Mouse (Mus musculus) Patski (cell line): Measurements from ENCODE around the gene Hoxa6. TPM values are rescaled to one million over a fixed set of nuclear protein-coding genes. Genes with fewer than 3 reads are reported as not detected.

Experiments
- ATAC-seq: fragments of 100-300 bp; one replicate; pipeline ENCODE4 v1.8.0; 2021
- CTCF ChIA-PET: fragments of 350-600 bp; sonication (Branson Sonifier 250); formaldehyde crosslinking; loops from one replicate; lab custom pipeline; 2022; ENCODE audit warnings: inconsistent platforms; lab: Charles Lee
- POLR2A ChIA-PET: fragments of 350-600 bp; sonication (Branson Sonifier 250); formaldehyde crosslinking; loops from one replicate; lab custom pipeline; 2022; ENCODE audit warnings: antibody characterized with exemption, inconsistent platforms; lab: Charles Lee
- DNase-seq: peaks from one replicate; pipeline ENCODE4 v3.0.0-alpha.2; 2011; ENCODE audit warnings: low read depth, low spot score
- H3K27me3 ChIP-seq: fragments of 371-371 bp; one replicate; pipeline ENCODE4 v1.5.1; 2021
- CTCF ChIP-seq: fragments of 100-300 bp; IDR thresholded peaks from one replicate; pipeline ENCODE4 v1.5.1; 2021
- in situ Hi-C: fragments of 300-500 bp; cut with MboI; formaldehyde crosslinking; loops from 3 replicates; pipeline ENCODE4 v1.11.1; 2018; ENCODE audit warnings: low pct_unique_long_range_greater_than_20kb, mixed read lengths
- polyA plus RNA-seq: library from polyadenylated mRNA; unstranded; gene quantifications from one replicate; pipeline ENCODE4 v1.2.3, GENCODE M21; 2021

Hoxa6 gene
- polyA plus RNA-seq, 1 experiment from 2014 or later = 13.5 TPM

GRCm38 (mm10) chr6:52173648-52174047 lies 34.9 kb downstream of the Hoxa6 start:
- no peaks in the 10 kb centered on the region for H3K27me3 ChIP-seq
- ChIA-PET CTCF (interaction anchor here (1.7 kb wide), 1 partner anchor 40 kb away, joined by 5 read pairs; the partner anchor contains the start of genes Gm28308 and Hoxa3), POLR2A (interaction anchor here (2.0 to 16.4 kb wide), 3 partner anchors 12 to 72 kb away, joined by 6 to 378 read pairs (median 8); partner anchors contain the start of genes Gm28308, Hoxa10, Hoxa11 and Hoxa3)
- DNase-seq (no peak), ATAC-seq (no peak)
- in situ Hi-C loops = loop anchor here (10.0 kb wide), 1 partner anchor 51 kb away; the partner anchor contains the start of gene Hoxa7
- TF ChIP-seq CTCF = no peak

GRCm38 (mm10) chr6:52172501-52172900 lies 36.0 kb downstream of the Hoxa6 start:
- no peaks in the 10 kb centered on the region for H3K27me3 ChIP-seq
- TF ChIP-seq CTCF = no peak
- no peak for DNase-seq
- ATAC-seq = peak; percentile 49
- in situ Hi-C loops = loop anchor here (10.0 kb wide), 1 partner anchor 52 kb away; the partner anchor contains the start of gene Hoxa7
- POLR2A ChIA-PET = interaction anchor here (0.8 to 16.4 kb wide), 5 partner anchors 11 to 73 kb away, joined by 3 to 378 read pairs (median 8); partner anchors contain the start of genes Gm28308, Hoxa10, Hoxa11 and Hoxa3
- CTCF ChIA-PET = interaction anchor here (1.1 to 1.8 kb wide), 2 partner anchors 9 to 11 kb away, joined by 4 to 6 read pairs; no protein-coding TSS in a partner anchor

DNA sequence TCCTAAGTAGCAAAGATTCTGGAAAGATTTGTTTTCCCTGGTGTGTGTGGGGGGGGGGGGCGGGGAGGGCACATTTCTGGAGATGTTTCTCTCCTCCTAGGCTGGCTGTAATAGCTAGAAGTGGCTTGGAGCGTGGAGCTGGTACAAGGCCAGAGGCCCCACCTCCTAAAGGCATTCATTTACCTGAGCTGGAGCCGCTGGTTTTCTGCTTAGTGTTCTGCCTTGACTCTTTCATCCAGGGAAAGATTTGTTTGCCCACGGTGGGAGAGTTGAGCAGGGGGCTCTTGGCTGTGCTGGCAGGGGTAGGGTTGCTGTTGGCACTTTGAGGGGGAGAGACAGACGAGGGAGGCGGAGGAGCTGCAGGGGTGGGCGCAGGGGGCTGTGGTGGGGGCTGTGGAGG lies 36.6 kb downstream of the Hoxa6 start:
- ATAC-seq (no peak), DNase-seq (no peak)
- no peak for TF ChIP-seq CTCF
- H3K27me3 ChIP-seq = no peaks in the 10 kb centered on the region
- in situ Hi-C loops = loop anchor here (10.0 kb wide), 1 partner anchor 53 kb away; the partner anchor contains the start of gene Hoxa7
- CTCF ChIA-PET = interaction anchor here (1.1 to 1.8 kb wide), 2 partner anchors 9 to 10 kb away, joined by 4 to 6 read pairs; no protein-coding TSS in a partner anchor
- POLR2A ChIA-PET = interaction anchor here (1.4 to 16.4 kb wide), 4 partner anchors 10 to 73 kb away, joined by 7 to 378 read pairs (median 12); partner anchors contain the start of genes Gm28308, Hoxa10, Hoxa11 and Hoxa3

DNA sequence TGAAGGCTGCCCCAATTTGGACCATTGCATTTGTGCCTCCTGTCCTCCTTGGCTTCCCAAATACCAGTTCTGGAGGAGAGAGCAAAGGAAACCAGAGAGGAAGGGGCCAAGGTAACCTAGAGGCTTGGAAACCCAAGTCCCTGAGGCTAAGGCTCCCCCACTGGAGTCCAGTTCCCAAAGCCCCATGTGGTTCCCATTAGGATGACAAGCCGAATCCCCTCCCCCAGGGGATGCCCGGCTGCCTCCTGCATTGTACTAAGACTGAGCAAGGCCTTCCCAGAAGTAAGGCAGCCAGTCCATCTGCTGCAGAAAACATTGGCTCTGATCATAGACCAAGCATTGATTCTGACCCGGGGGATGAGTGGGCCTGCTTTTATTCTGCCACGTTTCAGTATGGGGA lies 37.2 kb downstream of the Hoxa6 start:
- ATAC-seq (no peak), DNase-seq (no peak)
- TF ChIP-seq CTCF = no peak
- CTCF ChIA-PET = interaction anchor here (0.7 to 1.8 kb wide), 2 partner anchors 9 to 10 kb away, joined by 3 to 6 read pairs; no protein-coding TSS in a partner anchor
- H3K27me3 ChIP-seq = no peaks in the 10 kb centered on the region
- POLR2A ChIA-PET = interaction anchor here (2.9 to 16.4 kb wide), 2 partner anchors 10 to 53 kb away, joined by 16 to 378 read pairs; partner anchors contain the start of genes Gm28308, Hoxa10, Hoxa3 and Hoxa6
- in situ Hi-C loops = loop anchor here (10.0 kb wide), 1 partner anchor 53 kb away; the partner anchor contains the start of gene Hoxa7

- ChIA-PET POLR2A (interaction anchor here (2.9 to 16.4 kb wide), 2 partner anchors 9 to 54 kb away, joined by 16 to 378 read pairs; partner anchors contain the start of genes Gm28308, Hoxa10, Hoxa3 and Hoxa6), CTCF (interaction anchor here (0.7 kb wide), 1 partner anchor 8 kb away, joined by 3 read pairs; no protein-coding TSS in a partner anchor)
- no peaks in the 10 kb centered on the region for H3K27me3 ChIP-seq
- DNase-seq (no peak), ATAC-seq (no peak)
- no peak for TF ChIP-seq CTCF
- in situ Hi-C loops = loop anchor here (10.0 kb wide), 1 partner anchor 54 kb away; the partner anchor contains the start of gene Hoxa7
Measured at GRCm38 (mm10) chr6:52170898-52171223, 37.7 kb downstream of the Hoxa6 start.

GRCm38 (mm10) chr6:52170166-52170897 lies 38.2 kb downstream of the Hoxa6 start:
- no peak for TF ChIP-seq CTCF
- H3K27me3 ChIP-seq = no peaks in the 10 kb centered on the region
- in situ Hi-C loops = loop anchor here (10.0 kb wide), 1 partner anchor 54 kb away; the partner anchor contains the start of gene Hoxa7
- ATAC-seq (no peak), DNase-seq (no peak)
- ChIA-PET CTCF (interaction anchor here (0.7 kb wide), 1 partner anchor 8 kb away, joined by 3 read pairs; no protein-coding TSS in a partner anchor), POLR2A (interaction anchor here (2.9 to 16.4 kb wide), 2 partner anchors 9 to 54 kb away, joined by 16 to 378 read pairs; partner anchors contain the start of genes Gm28308, Hoxa10, Hoxa3 and Hoxa6)

DNA sequence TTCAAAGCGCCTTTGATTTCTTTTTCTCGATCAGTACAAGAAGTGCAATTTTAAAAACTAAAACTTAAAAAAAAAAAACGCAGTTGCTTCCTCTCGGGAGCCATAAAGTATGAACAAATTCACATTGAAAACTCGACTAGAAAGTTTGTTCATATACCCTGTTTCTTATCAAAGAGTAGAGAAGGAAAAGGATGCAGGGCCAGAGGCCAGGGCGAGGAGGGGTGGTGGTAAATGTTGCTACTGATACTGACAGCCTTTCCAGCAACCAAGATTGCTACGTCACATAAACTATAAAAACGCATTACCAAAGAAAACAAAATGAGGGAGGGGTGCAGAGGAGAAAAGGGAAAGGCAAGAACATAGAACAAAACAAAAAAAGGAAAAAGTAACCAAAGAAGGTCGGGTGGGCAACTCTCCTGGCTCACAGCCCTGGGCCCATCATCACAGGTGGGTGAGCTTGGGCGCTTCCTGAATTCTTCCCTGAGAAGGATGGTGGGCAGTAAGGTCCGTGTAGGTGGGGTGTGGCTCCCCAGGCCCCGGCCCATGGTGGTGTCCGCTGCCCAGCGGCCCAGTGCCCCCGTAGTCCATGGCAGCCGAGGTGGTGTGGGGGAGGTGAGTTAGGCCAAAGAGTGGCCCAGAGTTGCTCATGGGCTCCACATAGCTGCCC lies 38.9 kb downstream of the Hoxa6 start:
- no peaks in the 10 kb centered on the region for H3K27me3 ChIP-seq
- no peak for TF ChIP-seq CTCF
- ChIA-PET POLR2A (interaction anchor here (16.4 kb wide), 1 partner anchor 55 kb away, joined by 378 read pairs; the partner anchor contains the start of genes Gm28308, Hoxa10, Hoxa3 and Hoxa6), CTCF (no interaction called here)
- in situ Hi-C loops = loop anchor here (10.0 kb wide), 1 partner anchor 55 kb away; the partner anchor contains the start of gene Hoxa7
- ATAC-seq (no peak), DNase-seq (no peak)

DNA sequence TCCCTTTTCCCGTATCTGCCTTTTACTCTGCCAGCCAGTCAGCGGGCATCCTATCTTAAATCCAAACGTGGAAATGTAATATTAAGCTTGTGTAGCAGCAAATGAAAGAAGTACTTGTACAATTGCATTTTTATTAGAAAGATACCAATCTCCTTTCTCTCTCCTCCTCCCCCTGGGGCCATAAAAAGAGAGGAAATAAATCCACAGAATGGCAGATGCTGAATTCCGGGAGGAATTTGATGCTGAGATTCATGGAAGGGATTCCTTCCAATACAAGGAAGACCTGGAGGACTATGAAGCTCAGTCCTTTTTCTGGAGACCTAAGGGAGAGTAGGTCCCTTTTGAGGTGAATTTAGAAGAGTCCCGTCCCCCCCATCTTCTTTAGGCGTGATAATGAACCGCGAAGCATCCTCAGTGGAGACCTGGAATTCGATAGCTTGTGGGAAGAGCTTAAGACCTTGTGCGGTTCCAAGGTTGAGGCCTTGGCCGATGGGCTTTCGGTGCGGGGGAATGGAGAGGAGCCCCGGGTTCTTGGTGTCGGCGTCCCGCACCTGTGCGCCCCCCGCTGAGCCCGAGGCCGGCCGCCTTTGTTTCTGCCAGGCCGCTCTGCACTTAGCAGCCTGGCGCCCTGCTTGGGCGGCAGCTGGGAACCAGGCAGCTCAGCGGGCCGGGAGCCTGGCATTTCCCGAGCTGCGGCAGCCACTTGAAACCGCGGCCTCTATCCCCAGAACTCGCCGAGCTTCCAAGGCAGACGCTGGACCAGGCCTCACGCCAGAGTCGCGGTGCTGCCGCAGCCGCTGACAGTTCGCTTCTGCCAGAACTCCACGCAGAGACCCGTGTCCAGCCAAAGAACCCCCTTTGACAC lies 40.1 kb downstream of the Hoxa6 start:
- in situ Hi-C loops = no loop called here

GRCm38 (mm10) chr6:52167736-52168161 lies 40.8 kb downstream of the Hoxa6 start:
- ATAC-seq = no peak
- H3K27me3 ChIP-seq = no peaks in the 10 kb centered on the region
- POLR2A ChIA-PET = interaction anchor here (0.8 kb wide), 1 partner anchor 10 kb away, joined by 3 read pairs; the partner anchor contains the start of gene Hoxa1
- CTCF ChIA-PET = interaction anchor here (0.5 kb wide), 1 partner anchor 55 kb away, joined by 3 read pairs; no protein-coding TSS in a partner anchor
- in situ Hi-C loops = no loop called here
- no peak for TF ChIP-seq CTCF
- DNase-seq = no peak

More for the DNA sequence above, 40.1 kb downstream of the Hoxa6 start:
- DNase-seq (no peak), ATAC-seq (no peak)
- TF ChIP-seq CTCF = no peak
- H3K27me3 ChIP-seq = no peaks in the 10 kb centered on the region
- CTCF ChIA-PET = interaction anchor here (0.5 kb wide), 1 partner anchor 54 kb away, joined by 3 read pairs; no protein-coding TSS in a partner anchor
- POLR2A ChIA-PET = interaction anchor here (0.8 kb wide), 1 partner anchor 10 kb away, joined by 3 read pairs; the partner anchor contains the start of gene Hoxa1
